Mouse (Mus musculus) 3134 (cell line): Measurements from ENCODE around the gene Gm5414.

Experiments used
- DNase-seq: peaks from one replicate; pipeline ENCODE4 v3.0.0-alpha.2; 2011; ENCODE audit warnings: low spot score; ENCODE audit not compliant: insufficient read length; ENCODE audit errors: extremely low read depth

The Gm5414 gene

DNA sequence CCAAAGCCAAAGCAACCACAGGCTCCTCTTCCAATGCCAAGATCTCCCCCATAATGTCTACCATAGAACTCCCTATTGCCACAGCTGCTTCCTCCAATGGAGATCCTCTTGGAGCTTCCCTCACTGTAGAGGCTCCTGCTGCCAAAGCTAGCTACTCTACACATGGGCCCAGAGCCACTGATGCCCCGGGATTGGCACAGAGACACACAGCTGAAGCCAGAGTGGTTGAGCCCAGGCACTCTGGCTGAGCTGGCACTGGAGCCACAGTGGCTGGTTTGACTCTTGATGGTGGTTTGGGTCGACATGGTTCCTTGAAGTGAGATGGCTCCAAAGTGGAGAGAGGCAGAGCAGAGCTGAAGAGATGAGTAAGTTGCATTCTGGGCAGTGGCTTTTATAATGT lies at the start of gene Gm5414:
Gene Gm5414, minus strand, starts transcription at position 305 of the 400 bp plus-strand sequence.
- DNase-seq = no peak

DNA sequence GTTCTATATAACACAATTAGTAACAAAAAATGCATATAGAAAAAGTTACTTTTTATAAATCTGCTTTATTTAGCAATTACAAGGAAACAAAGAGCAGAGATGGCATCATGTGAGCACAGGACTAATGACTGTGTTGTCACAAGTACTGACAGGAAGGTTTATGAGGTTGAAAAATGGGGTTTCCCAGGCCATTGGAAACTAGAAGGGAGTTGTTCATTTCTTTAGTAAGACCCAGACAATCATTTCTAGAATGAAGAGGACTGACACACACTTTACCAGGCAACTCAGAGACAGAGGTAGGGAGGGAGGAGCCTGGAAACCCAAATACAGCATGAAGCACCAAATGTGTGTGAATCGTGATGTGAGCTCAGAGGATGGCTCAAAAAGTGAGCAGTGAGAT lies 48.0 kb upstream of the Gm5414 start:
- no peak for DNase-seq

GRCm38 (mm10) chr15:101652736-101653265 lies 24.8 kb upstream of the Gm5414 start:
- no peak for DNase-seq

DNA sequence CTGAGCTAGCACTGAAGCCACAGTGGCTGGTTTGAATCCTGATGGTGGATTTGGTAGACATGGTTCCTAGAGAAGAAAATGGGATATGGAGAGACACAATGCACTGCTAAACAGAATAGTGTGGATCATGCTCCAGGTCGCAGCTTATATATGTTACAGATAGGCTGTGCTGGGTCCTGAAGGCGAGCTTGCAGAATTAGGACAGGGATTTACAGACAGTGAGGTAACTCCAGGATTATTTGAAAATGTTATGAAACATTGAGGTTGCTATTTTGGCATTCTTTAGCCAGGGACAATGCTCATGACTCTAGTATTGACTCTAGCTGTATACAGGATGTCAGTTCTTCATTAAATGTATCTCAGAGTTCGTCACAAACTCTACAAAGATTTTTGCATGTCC lies 19.3 kb upstream of the Gm5414 start, which contains the start of gene Gm5478:
Gene Gm5478, minus strand, starts transcription at position 101 of the 400 bp plus-strand sequence.
- DNase-seq = no peak

DNA sequence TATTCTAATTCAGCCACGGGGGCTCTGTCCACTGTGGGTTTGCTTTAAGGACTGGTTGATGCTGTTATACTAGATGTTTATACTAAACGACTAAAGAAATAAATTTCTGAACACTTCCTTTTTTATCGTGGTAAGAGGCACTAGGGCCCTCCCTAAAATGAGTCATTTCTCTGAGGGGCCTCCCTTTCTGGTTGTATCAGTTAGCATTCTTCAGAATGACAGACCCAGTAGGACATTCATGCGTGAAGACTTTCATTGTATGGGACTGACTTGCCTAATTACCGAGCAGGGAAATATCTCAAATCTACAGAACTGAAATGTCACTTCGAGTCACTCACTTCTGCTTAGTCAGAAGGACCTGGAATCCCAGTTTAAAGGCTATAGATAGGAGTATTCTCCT lies 28.9 kb downstream of the Gm5414 start:
- DNase-seq = no peak

GRCm38 (mm10) chr15:101588216-101588615 lies 39.8 kb downstream of the Gm5414 start:
- no peak for DNase-seq

- no peak for DNase-seq
These were observed 43.5 kb downstream of the Gm5414 start for GRCm38 (mm10) chr15:101584456-101584855.

- DNase-seq = no peak
These were observed 44.6 kb downstream of the Gm5414 start for GRCm38 (mm10) chr15:101583211-101583965.

DNA sequence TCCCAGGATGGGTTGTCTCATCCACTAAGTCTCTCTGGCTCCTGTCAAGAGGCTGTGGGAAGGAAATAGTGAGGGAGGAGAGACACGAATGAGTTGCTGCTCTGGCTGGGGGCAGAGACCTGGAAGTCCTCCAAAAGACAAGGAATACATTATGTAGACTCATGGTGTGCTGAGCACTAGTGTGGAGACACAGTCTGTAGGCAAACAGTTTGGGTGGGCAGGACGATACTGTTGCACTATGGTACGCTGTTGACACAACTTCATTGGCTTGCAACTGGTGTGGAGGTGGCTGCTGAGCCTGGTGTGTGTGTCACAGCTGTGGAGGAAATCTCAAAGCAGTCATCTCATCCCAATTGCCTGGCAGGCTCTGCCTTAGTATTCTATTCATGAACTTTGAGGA lies 46.3 kb downstream of the Gm5414 start:
- no peak for DNase-seq

GRCm38 (mm10) chr15:101575506-101575905 lies 52.5 kb downstream of the Gm5414 start:
- DNase-seq = no peak
